Mouse (Mus musculus) intestine, embryonic 16.5 days (tissue): Measurements from ENCODE around the gene Fam57b. TPM values are rescaled to one million over a fixed set of nuclear protein-coding genes. Genes with fewer than 3 reads are reported as not detected.

Source experiments
- ATAC-seq: fragments of 200-750 bp; cut with Nextera tagmentation; 2 replicates; pipeline ENCODE4 v1.8.0; 2017; ENCODE audit warnings: moderate TSS enrichment, moderate library complexity
- H3K27ac ChIP-seq: fragments of 300-500 bp; sonication (generic); 2 replicates; pipeline ENCODE4 v1.5.1; 2014; ENCODE audit warnings: mild to moderate bottlenecking, low read length
- H3K27me3 ChIP-seq: fragments of 300-500 bp; sonication (generic); replicated peaks from 2 replicates; pipeline ENCODE4 v1.6.1; 2014; ENCODE audit warnings: low read length, control low read depth, mixed read lengths; ENCODE audit not compliant: control insufficient read depth, insufficient read depth
- H3K36me3 ChIP-seq: fragments of 300-500 bp; sonication (generic); 2 replicates; pipeline ENCODE4 v1.6.1; 2014; ENCODE audit warnings: low read length, control low read depth; ENCODE audit not compliant: control insufficient read depth, insufficient read depth
- H3K4me1 ChIP-seq: fragments of 300-500 bp; sonication (generic); 2 replicates; pipeline ENCODE4 v1.6.1; 2014; ENCODE audit warnings: low read length, control low read depth, mixed read lengths; ENCODE audit not compliant: control insufficient read depth, insufficient read depth
- H3K4me2 ChIP-seq: fragments of 300-500 bp; sonication (generic); 2 replicates; pipeline ENCODE4 v1.6.1; 2014; ENCODE audit warnings: low read depth, low read length, control low read depth
- H3K4me3 ChIP-seq: fragments of 300-500 bp; sonication (generic); 2 replicates; pipeline ENCODE4 v1.5.1; 2014; ENCODE audit warnings: mild to moderate bottlenecking, low read length
- H3K9ac ChIP-seq: fragments of 300-500 bp; sonication (generic); 2 replicates; pipeline ENCODE4 v1.6.1; 2014; ENCODE audit warnings: low read depth, low read length
- H3K9me3 ChIP-seq: fragments of 300-500 bp; sonication (generic); 2 replicates; pipeline ENCODE4 v1.6.1; 2016; ENCODE audit warnings: low read length, control low read depth; ENCODE audit not compliant: control insufficient read depth
- WGBS: fragments of 180-500 bp; shearing (Covaris S2); extraction: QIAGEN DNeasy Blood & Tissue Kit; methylation state at CpG from one replicate; pipeline ENCODE4 v1.1.7; 2014; 5-methylcytosine and 5-hydroxymethylcytosine counted together
- polyA plus RNA-seq: library from polyadenylated mRNA; unstranded; fragments of >200 nt; fragmentation: Nextera tagmentation; extraction: Ambion mirVana; gene quantifications from 2 replicates; pipeline ENCODE4 v1.2.1, GENCODE M21; 2015

Fam57b gene
- polyA plus RNA-seq, 1 experiment from 2014 or later: 1.4 TPM

- Histone ChIP-seq H3K36me3 (no peaks in the 10 kb centered on the region; the same call in 1 of the 2 replicates), H3K9me3 (no peaks in the 10 kb centered on the region), H3K4me3 (peak overlapping the region; percentile 65; the same call in 1 of the 2 replicates), H3K27me3 (no peaks in the 10 kb centered on the region), H3K9ac (peak overlapping the region; percentile 65), H3K4me1 (peaks cover 30% of the 10 kb centered on the region), H3K27ac (no peak overlapping the region), H3K4me2 (peak overlapping the region; percentile 78)
- 58% methylated on average over 6 of the region's 6 CpGs for WGBS
- no peak for ATAC-seq
Observed at GRCm38 (mm10) chr7:126863791-126864190, 66.3 kb downstream of the Fam57b start.

- 80% methylated on average over 2 of the region's 2 CpGs for WGBS
- Histone ChIP-seq H3K4me1 (peaks cover 22% of the 10 kb centered on the region), H3K4me2 (no peak overlapping the region), H3K9ac (no peak overlapping the region), H3K27ac (no peak overlapping the region), H3K9me3 (no peaks in the 10 kb centered on the region), H3K4me3 (no peak overlapping the region), H3K36me3 (peaks cover 17% of the 10 kb centered on the region), H3K27me3 (no peaks in the 10 kb centered on the region)
- ATAC-seq: no peak
Observed at GRCm38 (mm10) chr7:126867534-126867933, 70.1 kb downstream of the Fam57b start.

DNA sequence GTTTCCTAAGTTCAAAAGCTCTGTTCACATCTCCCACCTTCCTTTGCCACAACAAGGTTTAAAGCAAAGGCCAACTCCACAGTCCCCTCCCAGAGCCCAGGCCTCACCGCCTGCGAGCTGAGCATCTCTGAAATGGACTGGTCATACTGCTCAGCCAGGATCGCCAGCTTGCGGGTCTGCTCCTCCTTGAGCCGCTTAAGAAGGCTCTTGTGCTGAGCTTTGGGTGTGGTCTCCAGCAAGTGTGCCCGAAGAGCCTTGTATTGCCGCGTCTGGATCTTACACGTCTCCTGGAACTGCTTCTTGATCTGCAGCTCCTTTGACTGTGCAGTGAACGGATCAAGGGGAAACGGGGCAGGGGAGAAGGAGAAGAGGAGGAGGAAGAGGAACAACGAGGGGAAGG is 70.5 kb downstream of the Fam57b start:
- Histone ChIP-seq H3K36me3 (peaks cover 20% of the 10 kb centered on the region), H3K27me3 (no peaks in the 10 kb centered on the region), H3K27ac (no peak overlapping the region), H3K9ac (no peak overlapping the region), H3K9me3 (no peaks in the 10 kb centered on the region), H3K4me2 (no peak overlapping the region), H3K4me1 (peaks cover 18% of the 10 kb centered on the region), H3K4me3 (no peak overlapping the region)
- WGBS: 82% methylated on average over 12 of the region's 12 CpGs
- ATAC-seq: no peak

- Histone ChIP-seq H3K36me3 (peaks cover 26% of the 10 kb centered on the region), H3K4me2 (no peak overlapping the region), H3K4me3 (no peak overlapping the region), H3K27me3 (no peaks in the 10 kb centered on the region), H3K4me1 (no peaks in the 10 kb centered on the region), H3K9me3 (no peaks in the 10 kb centered on the region), H3K9ac (no peak overlapping the region), H3K27ac (no peak overlapping the region)
- ATAC-seq: no peak
- WGBS: 93% methylated on average over 23 of the region's 23 CpGs
Observed at GRCm38 (mm10) chr7:126869780-126870519, 72.5 kb downstream of the Fam57b start.

DNA sequence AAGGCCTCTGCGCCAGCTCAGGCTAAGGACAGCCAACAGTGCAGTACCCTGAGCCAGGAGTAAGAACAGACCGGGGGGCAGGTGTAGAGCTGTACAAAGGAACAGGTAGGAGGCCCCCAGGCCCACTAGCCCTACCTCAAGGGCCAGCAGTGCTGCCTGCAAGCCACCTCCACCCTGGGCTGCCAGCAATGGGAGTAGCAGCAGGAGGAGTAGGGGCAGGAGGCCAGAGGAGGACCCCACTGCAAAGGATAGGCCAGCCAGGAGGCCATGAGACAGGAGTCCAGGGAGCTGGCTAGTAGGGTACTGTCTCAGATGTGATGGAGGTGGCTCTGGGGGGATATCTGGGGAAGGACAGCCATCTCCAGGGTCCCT is 73.0 kb downstream of the Fam57b start:
- Histone ChIP-seq H3K4me1 (no peaks in the 10 kb centered on the region), H3K36me3 (peaks cover 31% of the 10 kb centered on the region), H3K9ac (no peak overlapping the region), H3K4me2 (no peak overlapping the region), H3K27me3 (no peaks in the 10 kb centered on the region), H3K4me3 (no peak overlapping the region), H3K9me3 (no peaks in the 10 kb centered on the region), H3K27ac (no peak overlapping the region)
- ATAC-seq: no peak
- WGBS: 98% methylated on average over 2 of the region's 2 CpGs

DNA sequence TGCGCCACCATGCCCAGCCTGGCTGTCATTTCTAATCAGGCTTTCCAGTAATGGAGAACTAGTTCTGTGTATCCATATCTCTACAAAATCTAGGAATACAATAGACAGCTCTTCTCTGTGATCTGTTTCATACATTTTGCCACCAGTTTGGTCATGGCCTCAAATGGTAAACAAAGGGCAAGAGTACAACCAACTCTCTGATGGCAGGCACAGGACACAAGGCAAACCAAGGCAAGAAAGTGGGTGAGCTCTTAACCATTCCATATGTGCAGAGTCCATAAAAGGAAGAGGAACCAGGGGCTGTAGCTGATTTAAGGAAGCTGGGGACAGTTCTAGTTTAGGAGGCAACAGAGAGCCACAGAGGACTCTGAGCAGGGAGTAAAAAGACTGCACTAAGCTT is 79.8 kb downstream of the Fam57b start:
- Histone ChIP-seq H3K4me2 (no peak overlapping the region), H3K4me1 (0 out of 2 replicates have a peak, but pooled peaks cover 8% of the 10 kb centered on the region), H3K9ac (no peak overlapping the region), H3K36me3 (peaks cover 46% of the 10 kb centered on the region), H3K9me3 (no peaks in the 10 kb centered on the region), H3K27me3 (no peaks in the 10 kb centered on the region), H3K27ac (no peak overlapping the region), H3K4me3 (no peak overlapping the region)
- 97% methylated on average over 1 of the region's 1 CpGs for WGBS
- ATAC-seq: no peak

Other genes starting within 250 kb of the Fam57b start
- 180 and 194 TPM in 2 replicates for gene Eif3c, start 231.3 kb upstream of the Fam57b start, polyA plus RNA-seq
- gene Apobr, start 212.7 kb upstream of the Fam57b start, polyA plus RNA-seq: 0.65 and 1.5 TPM in 2 replicates
- gene Cln3, start 211.9 kb upstream of the Fam57b start, polyA plus RNA-seq: 44.7 and 54.7 TPM in 2 replicates
- gene Il27, start 202.7 kb upstream of the Fam57b start, polyA plus RNA-seq: not detected in 2 replicates
- 70.8 and 73.3 TPM in 2 replicates for gene Nupr1, start 166.8 kb upstream of the Fam57b start, polyA plus RNA-seq
- 42.7 and 49.8 TPM in 2 replicates for gene Sgf29, start 148.4 kb upstream of the Fam57b start, polyA plus RNA-seq
- 7.5 and 7.6 TPM in 2 replicates for gene Sult1a1, start 121.2 kb upstream of the Fam57b start, polyA plus RNA-seq
- gene Bola2, start 102.3 kb upstream of the Fam57b start, polyA plus RNA-seq: 111 and 112 TPM in 2 replicates
- gene Slx1b, start 101.9 kb upstream of the Fam57b start, polyA plus RNA-seq: 8.3 and 8.9 TPM in 2 replicates
- gene Coro1a, start 89.9 kb upstream of the Fam57b start, polyA plus RNA-seq: 38.0 and 38.7 TPM in 2 replicates
- gene Mapk3, start 38.1 kb upstream of the Fam57b start, polyA plus RNA-seq: 122 and 126 TPM in 2 replicates
- 1.4 and 2.1 TPM in 2 replicates for gene Gdpd3, start 31.3 kb upstream of the Fam57b start, polyA plus RNA-seq
- 59.5 and 61.5 TPM in 2 replicates for gene Ypel3, start 20.7 kb upstream of the Fam57b start, polyA plus RNA-seq
- gene Tbx6, start 16.2 kb upstream of the Fam57b start, polyA plus RNA-seq: 0.36 and 0.37 TPM in 2 replicates
- 213 and 215 TPM in 2 replicates for gene Ppp4c, start 5.2 kb upstream of the Fam57b start, polyA plus RNA-seq
- gene 4930451I11Rik, start 34.0 kb downstream of the Fam57b start, polyA plus RNA-seq: not detected in 2 replicates
- 0.37 and 0.62 TPM in 2 replicates for gene Doc2a, start 49.7 kb downstream of the Fam57b start, polyA plus RNA-seq
- gene Hirip3, start 64.3 kb downstream of the Fam57b start, polyA plus RNA-seq: 18.3 and 24.8 TPM in 2 replicates
- gene Ino80e, start 64.7 kb downstream of the Fam57b start, polyA plus RNA-seq: 62.3 and 64.0 TPM in 2 replicates
- 27.6 and 28.6 TPM in 2 replicates for gene Taok2, start 87.0 kb downstream of the Fam57b start, polyA plus RNA-seq
- gene Tmem219, start 125.2 kb downstream of the Fam57b start, polyA plus RNA-seq: 34.1 and 35.4 TPM in 2 replicates
- 10.9 and 11.2 TPM in 2 replicates for gene Kctd13, start 131.2 kb downstream of the Fam57b start, polyA plus RNA-seq
- 0.31 and 0.56 TPM in 2 replicates for gene Asphd1, start 151.9 kb downstream of the Fam57b start, polyA plus RNA-seq
- 1.5 and 1.7 TPM in 2 replicates for gene Sez6l2, start 152.9 kb downstream of the Fam57b start, polyA plus RNA-seq
- 167 TPM in 2 replicates for gene Cdipt, start 178.2 kb downstream of the Fam57b start, polyA plus RNA-seq
- 1.3 and 1.6 TPM in 2 replicates for gene Cdiptos, start 178.4 kb downstream of the Fam57b start, polyA plus RNA-seq
- gene Mvp, start 217.0 kb downstream of the Fam57b start, polyA plus RNA-seq: 73.7 and 84.9 TPM in 2 replicates
- 0.78 and 2.5 TPM in 2 replicates for gene Pagr1b, start 218.8 kb downstream of the Fam57b start, polyA plus RNA-seq
- 69.8 and 82.7 TPM in 2 replicates for gene Pagr1a, start 219.7 kb downstream of the Fam57b start, polyA plus RNA-seq
- gene Gm42742, start 223.4 kb downstream of the Fam57b start, polyA plus RNA-seq: 21.9 and 23.5 TPM in 2 replicates
- 2.9 and 3.8 TPM in 2 replicates for gene Prrt2, start 223.5 kb downstream of the Fam57b start, polyA plus RNA-seq
- gene Maz, start 229.4 kb downstream of the Fam57b start, polyA plus RNA-seq: 35.7 and 42.1 TPM in 2 replicates
- 87.5 and 100 TPM in 2 replicates for gene Kif22, start 244.8 kb downstream of the Fam57b start, polyA plus RNA-seq